Mouse (Mus musculus) lung, adult 2 months (tissue): ENCODE measurements around the gene Slc26a1.

Experiments
- CTCF ChIP-seq: fragments of 200-500 bp; IDR thresholded peaks from 2 replicates; pipeline ENCODE4 v1.5.1; 2011; ENCODE audit warnings: mild to moderate bottlenecking, low read length, control low read depth; ENCODE audit not compliant: insufficient read depth
- POLR2A ChIP-seq: fragments of 200-500 bp; IDR thresholded peaks from 2 replicates; pipeline ENCODE4 v1.6.1; 2011; ENCODE audit warnings: low read depth, mild to moderate bottlenecking, control low read depth, low read length, borderline replicate concordance; ENCODE audit errors: extremely low read depth

DNA sequence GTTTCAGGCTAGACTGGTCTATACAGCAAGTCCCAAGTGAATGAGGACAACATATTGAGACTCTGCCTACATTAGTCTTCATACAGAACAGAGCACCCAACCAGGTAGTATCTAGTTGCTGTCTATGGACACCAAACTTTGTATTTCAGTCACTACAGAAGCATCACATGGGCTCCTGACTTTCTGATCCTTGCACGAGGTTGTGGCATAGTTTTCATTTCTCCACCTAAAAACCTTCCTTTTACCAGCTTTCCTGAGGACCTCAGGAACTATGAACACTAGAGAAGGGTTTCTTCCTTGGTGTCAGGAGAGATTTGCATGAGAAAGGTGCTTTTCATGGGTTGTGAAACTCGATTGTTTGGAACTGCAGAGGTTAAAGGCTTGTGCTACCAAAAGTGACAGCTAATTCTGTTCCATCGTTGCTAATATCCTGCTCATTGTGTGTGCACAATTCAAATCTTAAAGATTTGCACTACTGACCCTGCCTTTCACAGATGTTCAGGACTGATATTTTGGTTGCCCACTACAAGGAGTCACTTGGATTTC, 6.9 kb downstream of the Slc26a1 start:
- no peak for TF ChIP-seq CTCF
- no peak for TF ChIP-seq POLR2A
